Mouse (Mus musculus): ENCODE measurements around the gene Ttf1. TPM values are rescaled to one million over a fixed set of nuclear protein-coding genes. Genes with fewer than 3 reads are reported as not detected.

Ttf1 gene
- total and polyA plus RNA-seq, 2 experiments from 2014 or later, result 1.6 to 3.3 TPM

DNA sequence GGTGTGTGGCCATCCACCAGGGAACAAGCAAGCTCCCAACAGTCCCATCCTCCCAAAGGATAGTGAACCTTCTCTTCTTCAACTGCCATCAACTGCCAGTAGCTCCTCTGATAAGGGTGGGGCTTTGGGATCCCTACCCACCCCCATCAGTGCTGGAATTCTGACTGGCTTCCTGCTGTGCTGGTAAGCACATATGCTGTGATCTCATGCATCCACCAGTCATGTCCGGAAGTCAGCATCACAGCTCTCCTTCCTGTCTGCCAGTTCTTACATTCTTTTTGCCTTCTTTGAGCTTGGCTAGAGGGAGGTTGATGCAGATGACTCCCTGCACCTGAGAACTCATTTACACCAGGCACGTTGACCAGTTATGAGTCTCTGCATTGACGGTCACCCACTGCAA is 62.4 kb downstream of the Ttf1 start:
- 0 out of 2 replicates have a peak, but pooled peaks cover 10% of the 10 kb centered on the region for H3K4me1 ChIP-seq (ENCODE audit: control insufficient read depth, insufficient read depth)
- no peak overlapping the region for H3K4me3 ChIP-seq (ENCODE audit: low read depth, low read length)
- H3K27me3 ChIP-seq (ENCODE audit: control insufficient read depth, insufficient read depth, low read length), result no peaks in the 10 kb centered on the region
- WGBS, result 51% methylated on average over 3 of the region's 3 CpGs
- H3K36me3 ChIP-seq (replicated peaks; ENCODE audit: control insufficient read depth, insufficient read depth, low read length), result peaks cover 4% of the 10 kb centered on the region; the same call in 1 of the 2 replicates
- ATAC-seq (ENCODE audit: insufficient read depth, low read depth) (no peak), DNase-seq (ENCODE audit: low spot score) (peak; percentile 30)
- H3K27ac ChIP-seq (ENCODE audit: low read depth), result peak overlapping the region; percentile 55; the same call in 1 of the 2 replicates
- H3K9me3 ChIP-seq (replicated peaks; ENCODE audit: control insufficient read depth, low read length), result no peaks in the 10 kb centered on the region
- no peak overlapping the region for H3K9ac ChIP-seq (replicated peaks; ENCODE audit: low read depth, low read length)
- TF ChIP-seq EP300 (IDR thresholded peaks at IDR 0.05; ENCODE audit: low read depth), result no peak
- no peak for TF ChIP-seq CTCF (IDR thresholded peaks at IDR 0.05; ENCODE audit: low read depth)
- no peak overlapping the region for H3K4me2 ChIP-seq (ENCODE audit: low read depth, low read length)

DNA sequence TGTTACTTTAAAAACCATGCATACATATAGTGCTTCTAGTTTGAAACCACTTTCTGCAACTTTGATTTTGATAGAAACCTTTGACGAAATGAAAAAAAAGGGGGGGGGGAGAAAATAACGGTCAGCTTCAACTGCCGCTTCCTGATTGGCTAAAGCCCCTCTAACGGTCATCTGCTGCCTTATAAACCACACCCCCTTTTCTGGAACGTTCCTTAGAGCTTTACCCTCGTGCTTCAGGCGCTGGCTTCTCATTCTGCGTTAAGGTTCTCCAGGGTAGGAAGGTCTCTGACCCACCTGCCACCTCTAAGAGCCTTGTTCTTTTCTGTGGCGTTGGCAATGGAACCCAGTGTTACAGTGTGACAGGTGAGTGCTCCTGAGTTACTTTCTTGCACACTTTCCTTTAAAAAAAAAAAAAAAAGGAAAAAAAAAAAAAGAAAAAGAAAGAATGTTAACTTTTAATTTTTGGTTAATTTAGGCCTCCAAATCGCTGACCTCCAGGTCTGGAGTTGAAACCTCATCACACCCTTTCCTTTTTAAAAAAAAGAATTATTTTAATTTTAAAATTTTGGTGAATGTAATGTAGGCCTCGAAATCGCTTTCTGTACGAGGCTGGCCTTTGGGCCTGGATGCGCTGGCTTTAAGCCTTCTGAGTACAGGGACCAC is 64.0 kb downstream of the Ttf1 start, which contains the start of gene Setx:
Setx (plus strand) TSS at position 275 of the 663 bp plus-strand sequence.
- Histone ChIP-seq H3K27me3 (ENCODE audit: control insufficient read depth, insufficient read depth, low read length) (no peaks in the 10 kb centered on the region), H3K9me3 (replicated peaks; ENCODE audit: control insufficient read depth, low read length) (no peaks in the 10 kb centered on the region), H3K27ac (ENCODE audit: low read depth) (peak within 1 kb of the TSS; percentile 90), H3K9ac (replicated peaks; ENCODE audit: low read depth, low read length) (peak within 1 kb of the TSS; percentile 81), H3K4me1 (ENCODE audit: control insufficient read depth, insufficient read depth) (0 out of 2 replicates have a peak, but pooled peaks cover 10% of the 10 kb centered on the region), H3K36me3 (replicated peaks; ENCODE audit: control insufficient read depth, insufficient read depth, low read length) (peaks cover 9% of the 10 kb centered on the region), H3K4me3 (ENCODE audit: low read depth, low read length) (peak within 1 kb of the TSS; percentile 64), H3K4me2 (ENCODE audit: low read depth, low read length) (peak within 1 kb of the TSS; percentile 86)
- WGBS, result 65% methylated on average over 14 of the region's 14 CpGs
- TF ChIP-seq CTCF (IDR thresholded peaks at IDR 0.05; ENCODE audit: low read depth) (no peak), EP300 (IDR thresholded peaks at IDR 0.05; ENCODE audit: low read depth) (no peak)
- DNase-seq (ENCODE audit: low spot score), result no peak
- no peak for ATAC-seq (ENCODE audit: insufficient read depth, low read depth)

DNA sequence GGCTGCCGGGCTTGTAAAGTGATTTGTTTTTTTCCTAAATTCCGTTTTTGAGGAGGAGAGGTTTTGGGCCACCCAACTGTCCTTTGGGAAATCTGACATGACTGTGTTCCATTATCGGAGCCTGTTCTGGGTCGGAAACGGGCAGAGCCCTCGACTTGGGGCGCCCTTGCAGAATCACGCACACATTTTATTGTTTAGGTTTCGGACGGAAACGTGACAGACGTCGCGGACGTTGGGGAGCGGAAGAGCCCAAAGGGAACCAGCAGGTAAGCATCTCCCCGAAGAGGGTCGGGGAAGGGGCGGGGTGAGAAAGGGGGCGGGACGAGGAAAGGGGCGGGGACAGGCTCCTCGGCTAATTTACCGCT is 64.5 kb downstream of the Ttf1 start:
- H3K27ac ChIP-seq (ENCODE audit: low read depth), result peak overlapping the region; percentile 90
- H3K9ac ChIP-seq (replicated peaks; ENCODE audit: low read depth, low read length), result peak overlapping the region; percentile 31; the same call in 1 of the 2 replicates
- no peaks in the 10 kb centered on the region for H3K9me3 ChIP-seq (replicated peaks; ENCODE audit: control insufficient read depth, low read length)
- H3K4me1 ChIP-seq (ENCODE audit: control insufficient read depth, insufficient read depth), result 0 out of 2 replicates have a peak, but pooled peaks cover 10% of the 10 kb centered on the region
- H3K27me3 ChIP-seq (ENCODE audit: control insufficient read depth, insufficient read depth, low read length), result no peaks in the 10 kb centered on the region
- peaks cover 14% of the 10 kb centered on the region for H3K36me3 ChIP-seq (replicated peaks; ENCODE audit: control insufficient read depth, insufficient read depth, low read length)
- peak overlapping the region; percentile 86 for H3K4me2 ChIP-seq (ENCODE audit: low read depth, low read length)
- no peak for TF ChIP-seq CTCF (IDR thresholded peaks at IDR 0.05; ENCODE audit: low read depth)
- TF ChIP-seq EP300 (IDR thresholded peaks at IDR 0.05; ENCODE audit: low read depth), result no peak
- WGBS, result under 1% methylated on average over 20 of the region's 24 CpGs
- DNase-seq (ENCODE audit: low spot score) (no peak), ATAC-seq (ENCODE audit: insufficient read depth, low read depth) (no peak)
- peak overlapping the region; percentile 64 for H3K4me3 ChIP-seq (ENCODE audit: low read depth, low read length)

- TF ChIP-seq CTCF (IDR thresholded peaks at IDR 0.05; ENCODE audit: low read depth) (no peak), EP300 (IDR thresholded peaks at IDR 0.05; ENCODE audit: low read depth) (peak; percentile 66; the same call in 1 of the 2 replicates)
- under 1% methylated on average over 80 of the region's 81 CpGs for WGBS
- Histone ChIP-seq H3K4me3 (ENCODE audit: low read depth, low read length) (peak overlapping the region; percentile 64), H3K9me3 (replicated peaks; ENCODE audit: control insufficient read depth, low read length) (no peaks in the 10 kb centered on the region), H3K27me3 (ENCODE audit: control insufficient read depth, insufficient read depth, low read length) (no peaks in the 10 kb centered on the region), H3K4me1 (ENCODE audit: control insufficient read depth, insufficient read depth) (0 out of 2 replicates have a peak, but pooled peaks cover 10% of the 10 kb centered on the region), H3K4me2 (ENCODE audit: low read depth, low read length) (peak overlapping the region; percentile 86), H3K9ac (replicated peaks; ENCODE audit: low read depth, low read length) (peak overlapping the region; percentile 81), H3K36me3 (replicated peaks; ENCODE audit: control insufficient read depth, insufficient read depth, low read length) (peaks cover 19% of the 10 kb centered on the region), H3K27ac (ENCODE audit: low read depth) (peak overlapping the region; percentile 90)
- peak; percentile 96 for ATAC-seq (ENCODE audit: insufficient read depth, low read depth)
- peak; percentile 96 for DNase-seq (ENCODE audit: low spot score)
These were observed 65.1 kb downstream of the Ttf1 start for GRCm38 (mm10) chr2:29124936-29125701.

DNA sequence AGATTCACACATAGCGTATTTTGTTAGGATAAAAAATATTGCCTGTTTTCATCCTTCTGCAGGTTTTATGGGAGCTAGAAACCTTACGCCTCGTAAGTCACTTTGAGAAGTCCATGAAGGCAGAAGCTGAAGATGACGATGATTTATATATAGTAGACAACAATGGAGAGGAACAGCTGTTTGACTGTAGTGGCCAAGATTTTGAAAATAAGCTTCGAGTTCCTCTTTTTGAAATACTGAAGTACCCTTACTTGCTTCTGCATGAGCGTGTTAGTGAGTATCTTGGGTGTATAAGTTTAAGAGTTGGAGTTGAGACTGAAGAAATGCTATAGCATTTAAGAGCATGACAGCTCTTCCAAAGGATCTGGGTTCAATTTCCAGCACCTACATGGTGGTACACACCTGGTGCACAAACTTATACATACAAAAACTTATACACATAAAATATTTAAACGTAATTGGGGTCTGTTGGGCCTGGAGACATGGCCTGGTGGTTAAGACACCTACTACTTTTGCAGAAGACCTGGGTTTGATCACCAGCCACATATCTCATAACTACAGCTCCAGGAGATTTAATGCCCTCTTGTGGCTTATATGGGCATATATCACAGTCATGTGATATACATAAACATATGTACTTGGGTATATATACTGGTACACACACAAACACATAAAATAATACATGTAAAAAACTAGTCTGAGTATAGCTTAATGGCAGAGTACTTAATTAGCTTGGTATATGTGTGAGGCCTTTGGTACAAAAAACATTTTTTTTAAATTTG is 70.2 kb downstream of the Ttf1 start:
- no peak overlapping the region for H3K27ac ChIP-seq (ENCODE audit: low read depth)
- DNase-seq (ENCODE audit: low spot score) (no peak), ATAC-seq (ENCODE audit: insufficient read depth, low read depth) (no peak)
- 0 out of 2 replicates have a peak, but pooled peaks cover 10% of the 10 kb centered on the region for H3K4me1 ChIP-seq (ENCODE audit: control insufficient read depth, insufficient read depth)
- no peaks in the 10 kb centered on the region for H3K9me3 ChIP-seq (replicated peaks; ENCODE audit: control insufficient read depth, low read length)
- TF ChIP-seq EP300 (IDR thresholded peaks at IDR 0.05; ENCODE audit: low read depth) (no peak), CTCF (IDR thresholded peaks at IDR 0.05; ENCODE audit: low read depth) (no peak)
- WGBS, result 94% methylated on average over 7 of the region's 7 CpGs
- H3K4me3 ChIP-seq (ENCODE audit: low read depth, low read length), result no peak overlapping the region
- no peak overlapping the region for H3K9ac ChIP-seq (replicated peaks; ENCODE audit: low read depth, low read length)
- no peaks in the 10 kb centered on the region for H3K27me3 ChIP-seq (ENCODE audit: control insufficient read depth, insufficient read depth, low read length)
- no peak overlapping the region for H3K4me2 ChIP-seq (ENCODE audit: low read depth, low read length)
- H3K36me3 ChIP-seq (replicated peaks; ENCODE audit: control insufficient read depth, insufficient read depth, low read length), result peaks cover 62% of the 10 kb centered on the region

Data from heart, postnatal 0 days (tissue).